Mouse (Mus musculus) left cerebral cortex, adult 8-10 months (tissue): ENCODE results near the gene C77080. TPM values are rescaled to one million over a fixed set of nuclear protein-coding genes. Genes with fewer than 3 reads are reported as not detected.
"Not testable (repeated sequence)": the region's sequence is repeated elsewhere in the genome, so short reads cannot be mapped to it uniquely, and the experiment has no call there.

ENCODE experiments used
- DNase-seq, 2 experiments: peaks; one replicate each; pipeline ENCODE4 v3.0.0; 2022; ENCODE audit warnings: low spot score in 2 of 2
- microRNA-seq, 2 experiments: library from miRNA; unstranded; fragments of <30 nt; microRNA quantifications; one replicate each; pipeline ENCODE4 v1.2.0; 2022
- total RNA-seq, 4 experiments: library from RNA; stranded (reverse); gene quantifications; 2 replicates each; pipeline ENCODE4 v1.2.4; 2022

Gene C77080
- total RNA-seq, 4 experiments from 2014 or later = 15.2 to 22.8 (median 18.4) TPM

DNA sequence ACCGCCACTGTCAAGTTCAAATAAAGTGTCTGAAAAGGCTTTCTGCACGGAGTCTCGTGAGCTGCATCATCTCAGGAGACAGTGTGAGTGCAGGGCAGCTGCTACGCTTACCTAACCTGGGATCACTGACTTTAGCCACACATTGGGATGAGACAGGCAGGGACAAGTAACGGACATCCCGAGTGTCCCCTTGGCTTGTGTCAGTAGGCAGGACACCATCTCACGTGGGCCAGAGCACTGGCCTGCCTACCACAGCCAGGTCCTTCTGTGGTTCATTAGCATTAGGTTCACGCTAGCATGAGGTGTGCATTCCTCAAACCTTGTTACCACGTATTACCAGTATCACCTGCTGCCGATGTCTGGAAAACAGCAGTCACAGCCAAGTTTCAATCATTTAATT lies 42.0 kb downstream of the C77080 start:
- no peak for DNase-seq

DNA sequence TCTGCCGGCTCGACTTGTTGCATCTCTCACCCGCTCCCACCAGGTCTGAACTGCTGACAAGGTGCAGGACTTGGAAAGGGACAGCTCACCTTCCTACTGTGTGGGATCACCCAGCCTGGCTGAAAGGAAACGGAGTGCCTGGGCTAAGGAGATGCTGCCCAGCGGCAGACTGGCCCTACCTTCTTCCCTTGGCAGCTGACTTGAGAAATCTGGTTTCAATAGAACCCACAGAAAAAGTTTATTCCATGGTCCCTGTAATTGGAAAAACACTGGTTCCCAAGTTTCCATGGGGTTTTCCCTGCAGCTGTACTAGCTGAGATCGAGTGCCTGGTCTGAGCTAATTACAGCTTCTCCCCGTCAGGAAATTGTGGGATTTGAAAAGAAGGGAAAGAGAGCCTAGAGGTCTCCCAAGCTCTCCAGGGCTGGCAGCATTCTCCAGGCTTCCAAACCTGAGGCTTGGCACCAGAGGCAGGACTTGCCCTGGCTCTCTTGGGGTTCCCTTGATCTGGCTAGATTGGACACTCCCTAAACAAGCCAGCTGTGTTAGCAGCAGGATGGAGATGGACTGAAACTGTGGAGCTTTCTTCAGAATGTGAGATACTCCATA lies 42.5 kb downstream of the C77080 start:
- no peak for DNase-seq

DNA sequence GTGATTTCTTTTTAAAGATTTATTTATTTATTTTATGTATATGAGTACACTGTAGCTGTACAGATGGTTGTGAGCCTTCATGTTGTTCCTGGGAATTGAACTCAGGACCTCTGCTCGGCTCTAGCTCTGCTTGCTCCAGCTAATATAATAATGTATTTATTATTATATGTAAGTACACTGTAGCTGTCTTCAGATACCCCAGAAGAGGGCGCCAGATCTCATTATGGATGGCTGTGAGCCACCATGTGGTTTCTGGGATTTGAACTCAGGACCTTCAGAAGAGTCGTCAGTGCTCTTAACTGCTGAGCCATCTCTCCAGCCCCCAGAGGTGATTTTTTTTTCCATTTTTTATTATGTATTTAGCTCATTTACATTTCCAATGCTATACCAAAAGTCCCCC lies 48.7 kb downstream of the C77080 start:
- DNase-seq = not testable (repeated sequence)

DNA sequence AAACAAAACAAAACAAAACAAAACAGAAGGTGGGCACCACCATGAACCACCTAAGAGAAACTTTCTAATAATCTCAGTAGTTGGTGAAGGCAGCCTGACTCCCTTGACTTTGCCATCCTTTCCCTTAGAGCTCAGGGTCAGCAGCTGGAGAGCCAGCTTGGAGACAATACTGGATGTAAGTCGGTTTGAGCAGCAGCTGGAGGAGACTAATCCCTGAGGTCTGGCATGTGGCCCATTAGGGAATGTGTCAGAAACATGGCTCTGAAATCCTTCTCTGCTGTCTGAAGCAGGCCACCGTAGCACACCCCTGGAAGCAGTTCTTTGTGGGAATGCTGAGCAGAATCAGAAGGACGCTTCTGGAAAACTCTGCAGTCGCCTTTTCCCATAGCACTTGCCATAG lies 49.7 kb downstream of the C77080 start:
- DNase-seq = no peak

DNA sequence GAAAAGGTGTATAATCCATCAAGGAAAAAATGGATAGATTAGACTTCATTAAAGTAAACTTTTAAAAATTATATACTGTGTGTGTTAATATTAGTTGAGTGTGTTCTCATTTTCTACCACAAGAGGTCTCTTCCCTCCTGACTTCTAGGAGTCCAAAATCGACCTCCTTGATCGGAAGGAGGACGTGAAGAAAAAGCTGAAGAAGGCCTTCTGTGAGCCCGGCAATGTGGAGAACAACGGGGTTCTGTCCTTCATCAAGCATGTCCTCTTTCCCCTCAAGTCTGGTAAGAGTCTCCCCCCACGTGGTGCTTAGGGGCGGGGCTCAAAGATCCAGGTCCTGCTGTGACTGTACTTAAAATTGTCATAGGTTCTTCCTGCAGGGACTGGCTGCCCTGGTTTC lies 51.7 kb downstream of the C77080 start:
- DNase-seq = no peak

DNA sequence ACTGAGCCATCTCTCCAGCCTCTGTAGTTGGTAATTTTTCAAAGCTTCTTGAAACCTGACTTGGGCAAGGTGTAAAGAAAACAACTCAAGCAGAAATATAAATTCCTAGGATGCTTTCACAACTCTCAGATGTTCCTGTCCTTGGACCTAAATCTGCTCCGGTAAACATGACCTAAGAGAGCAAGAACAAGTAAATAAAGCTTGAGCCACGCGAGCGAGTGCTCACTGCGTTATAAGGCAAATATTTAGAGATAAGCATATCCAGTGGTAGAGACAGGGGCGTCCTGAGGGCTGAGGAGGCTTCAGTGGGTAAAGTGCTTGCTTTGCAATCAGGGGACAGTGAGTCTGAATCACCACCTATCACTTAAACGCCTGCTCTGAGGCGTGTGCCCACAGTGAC lies 54.4 kb downstream of the C77080 start:
- no peak for DNase-seq

DNA sequence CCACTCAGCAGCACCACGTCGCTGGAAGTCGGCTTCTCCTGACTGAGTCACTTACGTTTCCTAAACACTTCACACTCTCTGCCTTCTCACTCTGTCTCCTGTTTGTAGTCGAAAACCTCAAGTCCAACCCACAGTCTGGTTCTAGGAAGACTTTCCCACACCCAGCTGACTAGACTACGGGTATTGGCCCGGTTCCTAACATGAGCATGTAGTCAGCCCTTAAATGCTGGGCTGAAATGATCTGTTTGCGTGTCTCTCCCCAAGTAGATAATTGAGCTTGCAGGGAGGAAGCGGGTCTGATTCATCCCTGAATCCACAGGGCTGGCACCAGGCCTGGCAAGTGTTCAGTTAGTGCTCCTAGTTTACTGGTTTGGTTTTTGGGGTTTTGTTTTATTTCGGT lies 56.5 kb downstream of the C77080 start:
- peak in 1 of 2 experiments; percentile 50 for DNase-seq

DNA sequence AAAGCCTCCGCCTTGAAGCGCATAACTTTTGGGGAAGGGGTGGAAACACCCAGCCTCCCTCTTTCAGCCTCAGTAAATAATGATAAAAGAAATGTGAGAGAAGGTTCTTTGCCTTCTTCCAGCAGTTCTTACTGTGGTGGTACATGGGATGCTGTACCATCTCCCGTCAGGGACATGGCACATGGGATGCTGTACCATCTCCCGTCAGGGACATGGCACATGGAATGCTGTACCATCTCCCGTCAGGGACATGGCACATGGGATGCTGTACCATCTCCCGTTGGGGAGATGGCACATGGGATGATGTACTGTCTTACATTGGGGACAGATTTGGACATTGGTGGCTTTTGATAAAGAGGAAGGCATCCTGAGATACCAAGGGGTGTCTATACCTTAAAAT lies 63.7 kb downstream of the C77080 start:
- no peak for DNase-seq

DNA sequence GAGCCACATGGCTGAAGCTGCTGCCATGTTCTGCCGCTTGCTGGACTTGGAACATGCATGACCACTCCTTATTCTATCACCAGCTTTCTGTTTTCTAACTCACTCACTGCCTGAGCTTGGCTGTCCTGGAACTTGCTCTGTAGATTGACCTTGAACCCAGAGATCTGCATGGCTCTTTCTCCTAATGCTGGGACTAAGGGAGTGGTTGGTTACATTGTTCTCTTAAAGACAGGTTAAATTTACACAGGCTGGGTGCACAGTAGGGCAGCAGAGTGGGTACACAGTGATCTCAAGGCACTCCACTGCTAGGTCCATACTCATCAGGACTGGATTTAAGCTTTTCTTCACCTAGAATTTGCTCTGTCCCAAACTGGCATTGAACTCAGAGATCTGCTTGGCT lies 66.9 kb downstream of the C77080 start:
- DNase-seq = no peak

DNA sequence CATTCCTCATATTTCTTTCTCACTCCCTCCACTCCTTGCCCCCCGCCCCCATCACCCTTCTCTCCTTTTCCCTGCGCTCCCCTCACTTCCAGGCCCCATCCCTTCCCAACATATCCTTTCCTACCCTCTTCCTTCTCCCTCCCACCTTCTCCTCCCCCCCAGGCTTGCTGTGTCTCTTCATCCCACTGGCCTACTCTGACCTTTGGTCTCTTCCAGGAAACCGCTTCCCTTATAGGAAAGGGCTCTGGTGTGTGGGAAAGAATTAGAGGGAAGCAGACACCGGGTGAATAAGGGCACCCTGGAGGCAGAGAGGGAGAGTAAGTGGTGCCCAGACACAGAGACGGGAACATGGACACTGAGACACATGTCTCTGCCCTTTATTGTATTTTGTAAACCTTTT lies 69.5 kb downstream of the C77080 start:
- no peak for DNase-seq

DNA sequence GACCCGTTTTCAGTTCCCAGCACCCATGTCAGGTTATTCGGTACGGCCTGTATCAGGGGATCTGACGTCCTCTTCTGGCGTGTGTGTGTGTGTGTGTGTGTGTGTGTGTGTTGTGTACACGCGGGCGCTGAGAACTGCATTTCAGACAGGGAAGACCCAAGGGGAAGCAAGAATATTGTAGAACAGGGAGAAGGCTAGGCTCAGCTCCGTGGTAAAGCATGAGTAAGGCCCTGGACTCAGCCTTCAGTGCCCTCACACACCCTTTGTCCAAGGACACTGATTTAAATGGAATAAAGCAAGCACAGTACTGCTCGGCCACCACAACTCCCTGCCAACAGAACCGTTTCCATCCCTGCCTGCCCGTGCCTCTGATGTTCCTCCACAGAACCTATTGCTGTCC lies 70.7 kb downstream of the C77080 start:
- DNase-seq = no peak

DNA sequence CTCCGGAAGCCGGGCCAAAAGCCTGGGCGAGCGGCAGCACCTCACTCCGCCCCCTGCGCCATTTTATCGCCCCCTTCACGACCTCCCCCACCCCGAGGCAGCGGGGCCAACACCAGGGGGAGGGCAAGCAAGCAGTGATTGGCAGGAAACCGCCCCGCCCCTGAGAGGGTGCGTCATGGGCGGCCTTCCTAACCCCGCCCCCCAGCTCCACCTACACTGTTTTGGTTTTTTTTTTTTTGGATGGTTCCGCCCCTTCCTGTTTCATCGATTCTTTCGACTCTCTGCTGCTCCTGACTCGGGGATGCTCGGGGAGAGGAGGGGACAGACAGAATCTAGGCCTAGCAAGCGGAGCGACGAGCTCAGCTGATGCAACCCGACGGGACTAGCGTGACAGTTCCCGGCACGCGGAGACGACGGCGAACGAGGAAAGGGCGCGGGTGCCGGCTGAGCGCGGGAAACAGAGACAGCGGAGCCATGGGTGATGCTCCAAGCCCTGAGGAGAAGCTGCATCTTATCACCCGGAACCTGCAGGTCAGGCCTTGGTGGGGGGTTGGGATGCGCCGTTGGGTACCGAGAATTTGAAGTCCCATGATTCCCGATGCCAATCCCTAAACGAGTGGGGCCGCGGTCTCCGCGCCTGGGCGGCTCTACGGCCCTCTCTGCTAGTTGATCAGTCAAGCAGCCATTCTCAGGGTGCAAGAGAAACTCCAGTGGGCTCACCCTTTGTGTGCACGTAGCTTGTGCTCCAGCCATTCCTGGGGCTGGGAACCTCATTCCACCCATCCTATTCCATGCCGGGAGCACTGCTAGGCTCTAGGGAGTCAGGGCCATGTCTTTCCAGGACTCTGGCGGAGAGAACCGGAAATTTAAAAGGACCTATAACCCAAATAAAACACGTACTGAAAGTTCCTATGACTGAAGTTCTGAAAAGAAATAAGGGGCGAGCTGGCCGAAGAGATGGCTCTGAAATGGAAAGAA lies 71.4 kb downstream of the C77080 start, which contains the start of the genes S100pbp and Yars:
Gene S100pbp (minus strand): TSS at position 186 of the 978 bp plus-strand sequence.
Gene Yars (plus strand): TSS at position 219 of the 978 bp plus-strand sequence.
- peak; percentile 78 to 95 for DNase-seq

DNA sequence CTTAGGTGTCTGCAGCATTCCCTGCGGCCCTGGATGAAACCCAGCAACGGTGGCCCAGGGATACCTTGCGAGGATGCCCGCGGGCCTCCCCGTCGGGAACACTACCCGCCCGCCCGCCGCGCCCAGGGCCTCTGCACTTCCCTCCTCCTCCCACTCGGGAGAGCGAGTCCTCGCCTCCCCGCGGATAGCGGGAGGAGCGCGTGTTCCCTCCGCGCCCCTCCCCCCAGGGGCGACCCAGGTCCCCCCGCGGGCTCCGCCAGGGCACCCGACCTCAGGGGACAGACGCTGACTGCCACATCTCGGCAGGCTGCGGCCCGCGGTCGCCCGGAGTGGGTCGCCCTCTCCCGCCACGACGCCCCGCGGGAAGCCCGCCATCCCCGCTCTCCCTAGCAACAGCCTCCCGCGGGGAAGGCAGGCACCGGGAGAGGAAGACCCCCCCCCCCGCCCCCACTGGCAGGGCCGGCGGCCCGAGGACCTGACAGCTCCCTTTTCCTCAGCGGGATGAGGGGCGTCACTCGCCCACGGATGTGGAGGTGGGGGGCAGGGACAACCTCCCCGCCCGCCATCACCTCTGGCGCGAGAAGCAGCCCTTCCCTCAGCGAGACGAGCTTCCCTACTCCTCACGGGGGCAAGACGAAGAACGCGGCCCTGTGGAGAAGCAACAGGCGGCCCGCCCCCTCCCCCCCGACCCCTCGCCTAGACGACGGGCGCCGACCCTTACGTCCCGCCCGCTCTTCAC lies 72.2 kb downstream of the C77080 start:
- DNase-seq = peak; percentile 30 to 56

DNA sequence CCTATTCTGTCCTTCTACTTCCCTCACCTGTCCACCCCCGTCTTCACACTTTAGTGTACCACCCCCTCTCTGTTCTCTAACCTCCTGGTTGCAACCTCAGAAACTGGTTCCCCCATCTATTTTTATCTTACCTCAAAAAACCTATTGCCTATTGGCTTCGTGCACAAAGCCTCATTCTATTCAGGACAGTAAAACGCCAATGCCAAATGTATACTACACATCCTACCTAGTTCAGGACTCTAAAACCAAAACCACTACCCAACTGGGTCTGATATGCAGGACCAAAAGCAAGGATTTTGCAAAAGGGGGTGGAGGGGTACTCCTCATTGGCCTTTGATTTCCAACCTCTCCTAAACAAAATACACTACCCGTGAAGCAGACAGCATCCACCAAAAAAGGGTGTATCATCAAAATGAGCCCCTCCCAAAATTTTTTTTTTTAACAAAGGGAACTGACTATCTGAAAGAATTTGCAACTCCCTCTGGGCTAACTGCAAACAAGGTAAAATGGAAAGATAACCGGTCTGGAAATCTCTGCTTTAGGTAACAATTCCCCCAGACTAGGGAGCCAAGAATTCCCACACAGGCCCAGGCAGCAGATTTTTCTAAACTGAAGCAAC lies 73.1 kb downstream of the C77080 start:
- DNase-seq = no peak

DNA sequence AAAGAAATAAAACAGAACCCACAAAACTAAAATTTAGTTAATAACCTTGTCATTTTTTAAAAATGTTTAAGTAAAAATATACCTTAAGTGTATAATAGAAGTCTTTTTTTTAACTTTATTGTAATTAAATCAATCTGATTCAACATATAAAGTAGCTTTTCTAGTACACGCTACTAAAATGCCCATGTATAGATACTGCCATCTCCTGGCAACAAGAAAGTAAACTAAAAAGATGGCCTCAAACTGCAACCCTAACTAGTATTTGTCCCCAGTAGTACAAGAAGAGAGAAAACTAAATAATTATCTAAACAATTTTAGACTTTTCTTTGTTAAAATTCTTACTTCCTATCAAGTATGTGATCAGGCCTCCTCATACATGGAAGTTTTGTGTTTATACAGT lies 81.6 kb downstream of the C77080 start:
- DNase-seq = no peak

DNA sequence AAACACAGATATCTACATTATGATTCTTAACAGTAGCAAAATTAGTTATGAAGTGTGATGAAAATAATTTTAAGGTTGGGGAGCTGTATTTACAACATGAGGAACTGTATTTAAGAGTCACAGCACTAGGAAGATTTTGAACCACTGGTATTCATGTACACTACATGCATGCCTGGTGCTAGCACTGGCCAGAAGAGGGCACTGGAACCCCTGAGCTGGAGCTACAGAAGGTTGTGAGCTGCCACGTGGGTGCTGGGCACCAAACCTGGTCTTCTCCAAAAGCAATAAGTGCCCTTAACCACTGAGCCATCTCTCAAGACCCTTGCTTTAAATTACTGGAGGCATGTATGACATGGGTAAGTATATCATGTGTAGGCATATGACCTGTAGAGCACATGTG lies 88.7 kb downstream of the C77080 start:
- no peak for DNase-seq

Small RNAs within 50 kb of the gene (microRNA-seq; reads per million reads assigned to microRNA genes)
- gene Gm22994 = 0.42 to 0.66 reads per million in 2 experiments

Other genes starting within 250 kb of the C77080 start
- gene Rnf19b, start 203.1 kb downstream of the C77080 start, total RNA-seq = 10 to 100 TPM; 50.2 to 60.3 (median 52.6) TPM
- not detected for gene Tmem54, start 155.9 kb downstream of the C77080 start, total RNA-seq
- gene Hpca, start 139.4 kb downstream of the C77080 start, total RNA-seq = 100 to 1,000 TPM; 809 to 955 (median 872) TPM
- gene Fndc5, start 124.4 kb downstream of the C77080 start, total RNA-seq = 10 to 100 TPM; 59.2 to 67.3 (median 62.3) TPM
- gene S100pbp, start 71.7 kb downstream of the C77080 start, total RNA-seq = 10 to 100 TPM; 44.1 to 52.8 (median 46.3) TPM
- 10 to 100 TPM; 90.5 to 98.5 (median 96.4) TPM for gene Yars, start 71.6 kb downstream of the C77080 start, total RNA-seq
- gene Sync, start 26.2 kb upstream of the C77080 start, total RNA-seq = 1 to 10 TPM; 1.6 to 2.7 (median 2.3) TPM
- gene Rbbp4, start 74.0 kb upstream of the C77080 start, total RNA-seq = 100 to 1,000 TPM; 123 to 128 (median 127) TPM
- gene Zbtb8os, start 74.3 kb upstream of the C77080 start, total RNA-seq = 10 to 100 TPM; 28.6 to 40.7 (median 32.0) TPM
- gene Zbtb8a, start 116.7 kb upstream of the C77080 start, total RNA-seq = 1 to 10 TPM; 4.6 to 7.3 (median 5.2) TPM
- gene Zbtb8b, start 179.4 kb upstream of the C77080 start, total RNA-seq = 1 to 10 TPM; 4.6 to 5.2 (median 4.8) TPM
- 10 to 100 TPM; 54.0 to 70.8 (median 55.5) TPM for gene Bsdc1, start 200.2 kb upstream of the C77080 start, total RNA-seq
- under 1 TPM; 0.38 to 0.60 (median 0.46) TPM for gene Tssk3, start 229.6 kb upstream of the C77080 start, total RNA-seq
- not detected for gene Fam229a, start 229.8 kb upstream of the C77080 start, total RNA-seq